Mouse (Mus musculus): ENCODE results near the gene Mkln1.

Mkln1 gene

DNA sequence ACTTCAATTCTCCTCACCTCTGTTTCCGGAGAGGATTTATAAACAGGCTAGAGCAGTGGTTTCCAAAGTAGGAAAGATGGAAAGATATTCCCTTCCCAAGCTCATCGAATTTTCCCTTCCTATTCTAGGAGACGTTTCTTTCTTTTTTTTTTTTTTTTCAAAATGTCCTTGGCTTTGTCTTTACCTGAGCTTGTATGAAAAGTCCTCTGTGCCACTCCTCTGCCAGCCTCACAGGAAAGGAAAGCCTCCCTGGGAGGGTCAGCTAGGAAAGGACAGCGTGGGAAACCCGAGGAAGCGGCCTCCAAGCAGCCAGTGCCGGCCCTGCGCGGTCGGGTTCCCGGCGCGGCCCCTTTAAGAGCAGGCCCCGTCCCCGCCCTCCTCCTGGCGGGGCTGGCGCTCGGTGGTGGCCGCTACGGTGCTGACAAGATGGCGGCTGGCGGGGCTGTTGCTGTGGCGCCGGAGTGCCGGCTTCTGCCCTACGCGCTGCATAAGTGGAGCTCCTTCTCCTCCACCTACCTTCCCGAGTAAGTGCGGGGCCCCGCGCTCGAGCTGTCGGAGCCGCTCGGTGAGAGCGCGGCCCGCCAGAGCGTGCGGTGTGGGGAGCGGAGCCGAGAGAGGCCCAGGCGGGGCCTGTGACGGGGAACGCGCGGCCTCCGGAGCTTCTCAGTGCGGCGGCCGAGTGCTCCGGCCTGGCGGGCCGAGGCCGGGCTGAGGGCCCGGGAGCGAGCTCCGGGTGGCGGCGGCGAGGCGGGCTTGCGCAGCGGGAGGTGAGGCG lies at the start of gene Mkln1:
Gene Mkln1 (plus strand): TSS at position 305 of the 775 bp plus-strand sequence.
- DNase-seq (ENCODE audit: low spot score): peak; percentile 81

DNA sequence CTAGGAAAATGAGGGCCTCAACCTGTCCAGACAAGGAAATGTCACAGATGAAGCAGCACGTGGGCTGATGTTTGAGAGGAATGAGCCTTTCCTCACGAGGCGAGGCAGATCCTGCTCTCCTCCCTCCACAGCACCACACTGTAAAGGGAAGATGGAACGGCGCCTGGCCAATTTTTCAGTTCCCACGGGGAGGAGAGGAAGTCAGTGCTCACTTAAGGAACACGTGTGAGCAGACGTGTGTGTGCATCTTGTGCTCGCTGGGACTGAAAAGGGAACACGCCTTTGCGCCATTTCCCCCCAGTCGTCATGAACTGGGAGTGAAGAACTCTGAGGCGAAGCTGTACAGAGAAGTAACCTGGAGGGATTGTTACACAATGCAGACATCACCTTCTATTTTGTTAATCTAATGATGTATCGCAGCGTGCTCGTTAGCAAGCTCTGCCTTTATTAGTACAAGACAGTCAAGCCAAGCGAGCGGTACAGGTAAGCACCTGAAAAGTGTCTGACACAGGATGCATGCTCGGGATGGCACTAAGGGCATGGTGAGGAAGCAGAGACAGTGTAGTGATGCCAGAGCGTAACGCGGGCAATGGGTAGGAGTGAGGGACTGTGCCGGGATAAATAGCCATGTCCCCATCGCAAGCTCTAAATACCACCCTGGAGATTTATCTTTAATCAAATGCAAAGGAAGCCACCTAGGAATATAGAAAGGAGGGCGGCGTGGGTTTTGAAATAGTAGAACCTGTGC lies 41.9 kb upstream of the Mkln1 start:
- DNase-seq (ENCODE audit: low spot score): no peak

DNA sequence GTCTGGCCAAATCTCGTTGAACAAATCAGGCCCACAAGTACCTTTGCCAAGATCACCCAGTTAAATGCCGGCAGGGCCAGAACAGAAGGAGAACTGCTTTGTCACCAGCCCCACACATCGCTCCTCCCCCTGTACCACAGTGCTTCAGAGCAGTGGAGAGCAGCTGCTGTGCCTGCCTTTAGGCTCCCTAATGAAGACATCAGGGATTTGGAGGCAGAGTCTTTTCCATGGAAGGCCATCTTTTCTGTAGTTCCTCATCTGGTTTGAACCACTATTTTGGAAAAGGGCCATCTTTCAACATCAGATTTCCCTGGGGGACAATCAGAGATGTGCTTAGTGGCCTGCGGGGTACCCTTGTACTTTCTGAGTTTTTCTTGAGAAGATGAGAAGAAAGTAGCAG lies 41.2 kb upstream of the Mkln1 start:
- no peak for DNase-seq (ENCODE audit: low spot score)

DNA sequence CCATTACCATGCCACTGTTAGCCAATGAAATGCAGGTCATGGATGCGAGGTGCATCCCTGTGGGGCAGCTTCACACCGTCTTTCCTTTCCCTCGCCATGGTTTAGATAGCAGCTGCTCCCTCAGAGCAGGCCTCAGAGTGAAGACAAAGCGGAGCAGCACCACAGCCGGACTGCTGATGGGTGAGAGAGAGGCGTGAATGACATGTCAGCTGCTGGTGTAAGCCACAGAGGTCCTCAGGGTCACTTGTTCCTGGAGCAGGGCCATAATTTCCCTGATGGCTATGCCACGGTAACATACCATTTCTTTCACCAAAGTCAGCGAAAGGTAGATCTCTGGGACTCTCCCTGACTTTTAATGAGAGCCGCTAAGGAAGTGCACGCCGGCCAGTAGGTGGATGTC lies 35.9 kb upstream of the Mkln1 start:
- no peak for DNase-seq (ENCODE audit: low spot score)

DNA sequence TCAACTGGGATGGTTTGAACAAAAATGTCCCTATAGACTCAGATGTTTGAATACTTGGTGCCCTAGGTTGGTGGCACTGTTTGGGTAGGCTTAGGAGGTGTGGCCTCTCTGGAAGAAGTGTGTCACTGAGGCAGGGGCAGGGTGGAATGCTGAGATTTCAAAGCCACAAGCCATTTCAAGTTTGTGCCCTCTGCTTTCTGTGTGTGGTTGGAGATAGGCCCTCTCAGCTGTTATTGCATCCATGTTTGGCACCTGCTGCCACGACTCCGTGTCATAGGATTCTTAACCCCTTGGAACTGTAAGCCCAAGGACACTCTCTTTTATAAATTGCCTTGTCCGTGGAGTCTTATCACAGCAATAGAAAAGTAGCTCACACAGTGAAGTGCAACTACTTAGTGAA lies 34.1 kb upstream of the Mkln1 start:
- DNase-seq (ENCODE audit: low spot score): no peak

DNA sequence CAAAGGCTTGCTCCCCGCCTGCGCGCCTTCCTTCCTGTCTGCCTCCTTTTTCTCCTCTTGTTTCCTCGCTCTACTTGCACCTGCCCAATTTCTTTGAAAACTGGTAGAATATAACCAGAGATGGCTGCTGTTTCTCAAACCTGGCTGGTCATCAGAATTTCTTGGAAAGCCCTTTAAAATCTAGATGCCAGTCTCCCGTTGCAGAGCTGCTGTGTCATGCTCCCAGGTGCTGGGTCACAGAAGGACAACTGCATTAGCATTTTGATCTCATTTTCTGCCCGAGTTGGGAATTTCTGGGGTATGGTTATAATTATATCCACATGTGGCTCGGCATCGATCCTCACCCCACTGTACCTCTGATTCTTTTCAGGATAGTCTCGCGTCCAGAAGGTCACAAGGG lies 30.6 kb upstream of the Mkln1 start:
- no peak for DNase-seq (ENCODE audit: low spot score)

DNA sequence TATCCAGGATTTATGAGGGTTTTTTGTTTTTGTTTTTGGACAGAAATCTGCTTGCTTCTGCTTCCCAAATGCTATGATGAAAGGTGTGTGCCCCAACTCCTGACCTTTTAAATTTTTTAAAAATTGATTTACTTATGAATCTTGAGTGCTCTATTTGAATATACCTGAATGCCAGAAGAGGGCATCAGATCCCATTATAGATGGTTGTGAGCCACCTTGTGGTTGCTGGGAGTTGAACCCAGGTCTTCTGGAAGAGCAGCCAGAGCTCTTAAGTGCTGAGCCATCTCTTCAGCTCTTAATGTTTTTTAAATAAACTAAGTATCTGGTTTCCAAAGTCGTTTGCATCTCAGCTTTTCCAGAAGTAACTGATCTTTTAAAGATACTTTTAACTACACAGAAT lies 30.0 kb upstream of the Mkln1 start:
- no peak for DNase-seq (ENCODE audit: low spot score)

DNA sequence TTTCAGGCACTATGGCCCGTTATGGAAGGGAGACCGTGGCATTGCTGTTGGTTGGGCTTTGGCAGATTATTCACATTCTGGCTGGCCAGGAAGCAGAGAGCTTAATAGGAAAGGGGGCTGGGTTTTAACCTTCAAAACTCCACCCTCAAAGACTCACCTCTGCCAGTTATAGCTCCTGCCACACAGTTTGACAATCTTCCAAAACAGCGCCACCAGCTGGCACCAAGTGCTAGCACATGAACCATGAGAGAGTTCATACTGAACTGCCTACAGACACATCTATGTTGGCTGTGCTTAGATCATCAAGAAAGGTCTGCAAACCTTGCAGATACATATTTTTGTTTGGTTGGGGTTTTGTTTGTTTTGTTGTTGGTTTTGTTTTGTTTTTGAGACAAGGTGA lies 28.7 kb upstream of the Mkln1 start:
- DNase-seq (ENCODE audit: low spot score): no peak

DNA sequence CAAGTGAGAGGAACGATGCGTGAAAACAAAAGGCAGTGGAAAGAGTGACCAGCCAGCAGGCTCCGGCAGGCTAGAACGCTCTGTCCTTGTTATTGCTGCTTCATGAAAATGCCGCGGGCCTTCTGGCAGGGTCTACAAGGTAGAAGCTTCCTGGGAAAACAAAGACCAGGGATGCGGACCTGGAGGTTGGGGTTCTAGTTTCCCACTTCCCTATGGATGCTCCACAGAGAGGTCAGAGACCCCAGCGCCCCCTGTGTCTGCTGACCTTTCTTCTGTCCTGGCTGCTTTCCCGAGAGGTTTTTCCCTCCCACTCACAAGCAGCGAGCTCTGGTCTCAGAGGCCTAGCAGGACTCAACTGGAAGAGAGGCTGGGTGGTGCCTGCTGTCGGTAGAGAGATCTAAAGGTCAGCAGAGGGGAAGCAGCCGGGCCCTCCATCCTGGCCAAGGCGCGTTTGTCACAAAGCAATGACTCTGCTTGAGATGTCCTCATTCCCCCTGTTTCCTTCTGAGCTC lies 27.9 kb upstream of the Mkln1 start:
- no peak for DNase-seq (ENCODE audit: low spot score)

DNA sequence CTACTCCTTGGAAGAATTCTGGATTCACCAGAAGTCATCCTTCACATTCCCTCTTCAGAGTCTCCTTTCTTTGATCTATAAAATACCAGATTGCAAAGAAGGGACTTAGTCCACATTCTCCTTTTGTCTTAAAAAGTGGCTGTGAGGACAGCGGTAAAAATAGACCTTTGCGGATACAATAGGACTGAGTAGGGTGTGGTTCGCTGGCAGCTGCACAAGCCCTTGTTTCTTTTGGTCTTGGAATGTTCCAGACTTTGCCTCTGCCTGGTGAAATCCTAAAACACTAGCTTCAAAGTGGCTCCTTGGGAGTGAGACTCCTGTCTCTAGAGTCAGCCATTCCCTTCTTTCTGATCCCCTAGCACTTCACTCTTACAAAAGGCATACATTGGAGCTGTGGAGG lies 27.4 kb upstream of the Mkln1 start:
- no peak for DNase-seq (ENCODE audit: low spot score)

DNA sequence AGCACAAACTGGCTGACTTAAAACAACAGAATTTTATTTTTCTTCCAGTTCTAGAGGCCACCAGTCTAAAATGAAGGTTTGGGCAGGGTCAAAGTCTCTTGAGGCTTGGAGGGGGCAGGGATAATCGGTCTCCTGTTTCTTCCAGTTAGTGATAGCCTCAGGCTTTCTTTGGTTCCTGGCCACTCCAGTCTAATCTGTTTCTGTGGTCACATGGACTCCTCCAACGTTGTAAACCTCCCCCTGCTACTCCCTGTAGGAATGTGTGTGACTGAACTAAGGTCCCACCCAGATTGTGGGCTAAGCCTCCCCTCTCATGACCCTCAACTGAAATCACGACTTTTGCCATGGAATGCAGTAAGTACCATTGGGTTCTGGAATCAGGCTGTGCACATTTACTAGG lies 25.9 kb upstream of the Mkln1 start:
- no peak for DNase-seq (ENCODE audit: low spot score)

DNA sequence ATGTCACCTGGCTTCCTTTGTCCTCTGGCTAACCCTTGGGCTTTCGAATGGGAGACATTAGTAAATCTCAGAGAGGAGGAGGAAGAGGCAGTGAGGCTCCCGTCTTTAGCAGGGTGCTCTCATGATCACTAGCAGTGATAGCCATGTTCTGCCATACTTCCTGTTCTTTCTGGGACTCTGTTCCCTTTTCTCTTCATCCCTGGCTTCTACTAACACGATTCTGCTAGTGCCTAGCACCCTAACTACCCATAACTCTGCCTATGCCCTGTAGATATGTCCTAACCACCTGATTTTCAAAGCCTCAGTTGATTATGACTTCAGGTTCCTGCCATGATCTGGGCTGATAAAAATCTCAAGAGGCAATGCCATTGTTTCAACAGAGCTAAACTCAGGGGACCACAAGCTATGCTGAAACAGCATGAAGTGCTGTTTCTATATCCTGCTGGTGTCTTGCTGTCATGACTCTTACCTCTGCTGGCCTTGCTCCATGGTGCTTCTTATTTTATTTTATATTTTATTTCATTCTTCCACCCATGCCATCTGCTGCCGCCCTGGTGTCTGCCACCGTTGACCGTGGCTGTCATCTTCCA lies 25.4 kb upstream of the Mkln1 start:
- DNase-seq (ENCODE audit: low spot score): no peak

DNA sequence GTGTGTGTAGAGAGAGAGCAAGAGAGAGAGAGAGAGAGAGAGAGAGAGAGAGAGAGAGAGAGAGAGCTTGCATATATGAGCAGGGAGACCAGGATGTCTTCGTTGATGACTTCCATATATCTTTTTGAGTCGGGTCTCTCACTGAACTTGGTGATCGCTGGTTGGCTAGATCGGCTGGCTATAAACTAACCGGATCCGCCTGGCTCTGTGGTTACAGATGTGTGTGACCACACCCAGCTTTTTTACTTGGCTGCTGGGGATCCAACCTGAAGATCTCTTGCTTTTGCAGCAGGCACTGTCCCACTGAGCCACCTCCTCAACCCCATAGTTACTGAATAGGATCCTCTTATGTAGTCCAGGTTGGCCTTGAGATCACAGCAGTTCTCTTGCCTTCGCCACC lies 15.5 kb upstream of the Mkln1 start:
- no peak for DNase-seq (ENCODE audit: low spot score)

DNA sequence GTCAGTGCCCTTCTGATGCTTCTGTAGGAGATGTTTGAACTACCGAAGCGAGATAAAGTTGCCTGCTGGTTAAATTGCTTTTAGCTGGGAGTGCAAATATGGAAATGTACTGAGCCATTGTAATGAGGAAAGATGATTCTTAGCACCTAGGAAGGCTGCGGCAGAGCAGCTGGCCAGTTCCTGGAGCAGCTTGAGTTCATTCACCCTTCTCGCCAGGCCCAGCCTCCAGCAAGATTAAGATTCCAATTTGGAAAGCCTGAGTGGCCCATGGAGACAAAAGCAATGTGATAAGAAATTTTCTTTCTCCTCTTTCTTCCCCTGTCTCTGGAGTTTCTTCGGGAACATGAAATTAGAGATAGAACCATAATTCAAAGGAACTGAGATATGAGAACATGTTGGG lies 13.7 kb upstream of the Mkln1 start:
- no peak for DNase-seq (ENCODE audit: low spot score)

DNA sequence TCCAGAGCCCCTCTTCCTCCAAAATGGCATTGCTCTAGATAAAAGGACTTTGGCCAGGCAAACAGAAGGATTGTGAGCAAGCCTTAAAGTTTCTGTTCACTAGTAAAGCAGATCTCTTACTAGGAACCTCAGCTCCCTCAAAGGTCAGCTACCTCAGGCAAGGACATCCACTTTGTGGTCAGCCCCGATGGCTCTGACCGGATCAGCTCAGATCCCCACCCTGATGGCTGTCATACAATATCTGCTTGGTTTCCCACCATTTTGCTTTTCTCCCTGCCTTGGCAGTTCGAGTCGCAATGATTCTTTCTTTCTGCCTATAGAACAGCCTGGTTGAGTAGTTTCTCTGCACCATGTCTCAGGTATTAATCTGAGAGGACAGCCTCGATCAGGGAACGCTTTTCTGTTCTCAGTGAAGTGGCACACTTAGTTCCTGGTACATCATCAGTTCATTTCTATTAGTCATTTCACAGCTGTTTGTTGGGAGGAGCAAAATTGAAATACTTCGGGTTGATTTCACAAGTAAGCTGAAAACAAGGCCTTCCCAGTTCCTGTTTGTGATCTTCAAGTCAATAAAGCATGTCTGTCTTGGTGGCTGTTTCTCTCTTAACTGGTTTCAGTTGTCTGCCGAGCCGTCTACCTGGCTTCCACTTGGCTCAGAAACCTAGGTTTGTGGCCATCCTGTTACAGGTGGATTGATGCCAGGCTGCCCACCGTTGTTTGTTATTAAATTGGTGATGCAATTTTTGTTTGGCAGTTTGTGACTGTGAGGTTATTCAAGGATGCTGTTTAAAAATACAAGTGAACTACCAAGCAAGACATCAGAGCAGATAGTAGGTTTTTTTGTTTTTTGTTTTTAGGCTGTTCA lies 13.0 kb upstream of the Mkln1 start:
- DNase-seq (ENCODE audit: low spot score): no peak

DNA sequence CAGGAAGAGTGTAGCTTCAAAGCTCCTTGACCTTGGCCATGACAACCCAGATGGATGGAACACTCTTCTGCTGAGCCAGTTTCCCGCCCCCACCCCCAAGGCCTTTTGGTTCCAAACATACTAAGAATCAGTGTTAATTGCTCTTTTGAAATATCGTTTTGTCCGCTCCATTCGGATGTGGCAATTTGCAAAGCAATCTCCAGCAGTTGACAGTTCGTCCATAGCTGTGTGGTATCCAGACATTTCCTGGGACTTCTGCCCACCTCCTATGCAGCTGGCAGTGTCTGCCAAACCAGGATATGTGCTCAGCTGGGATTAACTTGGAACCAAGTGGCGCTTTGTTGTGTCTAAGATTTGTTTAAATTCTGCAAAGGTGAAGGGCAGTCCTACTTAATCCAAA lies 8.8 kb upstream of the Mkln1 start:
- no peak for DNase-seq (ENCODE audit: low spot score)

DNA sequence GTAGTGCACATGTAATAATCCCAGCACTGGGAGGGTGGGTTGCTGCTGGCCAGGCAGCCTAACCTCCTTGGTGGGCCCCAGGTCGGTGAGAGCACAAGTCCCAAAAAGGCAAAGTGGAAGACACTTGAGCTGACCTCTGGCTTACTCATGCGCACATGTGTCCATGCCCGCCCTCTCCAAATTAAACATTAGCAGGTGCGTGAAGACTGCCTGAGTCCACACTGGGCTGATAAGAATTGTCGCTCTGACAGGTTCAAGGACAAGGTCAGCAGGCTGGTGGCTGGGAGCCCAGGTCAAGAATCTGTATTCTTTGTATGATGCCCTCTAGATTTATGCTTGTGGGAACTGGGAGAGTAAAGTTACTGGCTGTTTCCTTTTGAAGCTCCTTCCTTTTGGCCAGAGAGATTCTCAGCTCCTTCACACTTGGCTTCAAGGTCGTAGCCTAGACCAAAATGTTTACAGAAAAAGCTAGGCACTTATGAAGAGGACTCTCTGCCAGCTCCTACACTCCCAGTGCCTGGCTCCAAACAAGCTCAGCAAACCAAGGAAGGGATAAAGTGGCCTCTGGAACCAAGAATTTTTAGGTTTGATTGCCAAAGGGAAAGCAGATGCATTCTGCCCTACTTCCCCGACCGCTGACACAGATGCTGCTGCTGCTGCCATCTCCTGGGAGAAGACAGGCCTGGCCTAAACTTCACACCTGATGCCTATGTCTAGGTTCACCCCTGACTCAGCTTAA lies 8.1 kb upstream of the Mkln1 start:
- no peak for DNase-seq (ENCODE audit: low spot score)

DNA sequence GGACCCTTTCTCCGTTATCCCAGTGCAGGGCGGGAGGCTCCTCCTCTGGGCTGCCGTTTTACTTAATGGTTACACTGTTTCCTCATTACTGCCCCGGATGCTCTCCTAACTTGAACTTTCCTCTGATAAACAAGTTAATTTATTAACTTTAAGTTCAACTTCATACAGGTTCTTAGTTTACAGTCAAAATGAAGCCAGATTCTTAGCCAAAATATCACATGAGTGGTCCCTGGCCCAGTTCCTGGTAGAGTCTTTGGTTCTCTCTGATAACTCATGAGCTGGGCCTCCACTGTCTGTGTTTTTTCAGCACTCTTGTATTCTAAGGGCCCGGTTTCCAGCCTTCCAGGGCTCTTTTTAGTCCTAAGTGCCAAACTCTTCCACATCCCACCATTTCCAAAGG lies 5.7 kb upstream of the Mkln1 start:
- DNase-seq (ENCODE audit: low spot score): no peak

DNA sequence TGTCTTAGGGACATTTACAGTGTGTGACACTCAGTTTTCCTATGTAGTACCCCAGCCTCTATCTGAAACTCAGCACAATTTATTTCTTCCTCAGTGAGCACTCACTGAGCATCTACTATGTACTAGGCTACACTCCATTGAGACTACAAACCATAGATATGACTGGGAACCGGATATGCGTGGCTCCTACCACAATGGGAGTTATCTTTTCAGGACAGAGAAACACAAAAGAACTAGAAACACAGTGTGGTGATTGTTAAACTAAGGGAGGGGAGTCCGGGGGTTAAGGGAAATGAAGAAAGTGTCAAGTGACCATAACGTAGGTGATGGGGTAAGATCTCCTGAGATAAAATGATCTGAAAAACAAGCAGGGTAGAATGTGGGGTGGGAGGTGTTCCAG lies 2.4 kb upstream of the Mkln1 start:
- no peak for DNase-seq (ENCODE audit: low spot score)

DNA sequence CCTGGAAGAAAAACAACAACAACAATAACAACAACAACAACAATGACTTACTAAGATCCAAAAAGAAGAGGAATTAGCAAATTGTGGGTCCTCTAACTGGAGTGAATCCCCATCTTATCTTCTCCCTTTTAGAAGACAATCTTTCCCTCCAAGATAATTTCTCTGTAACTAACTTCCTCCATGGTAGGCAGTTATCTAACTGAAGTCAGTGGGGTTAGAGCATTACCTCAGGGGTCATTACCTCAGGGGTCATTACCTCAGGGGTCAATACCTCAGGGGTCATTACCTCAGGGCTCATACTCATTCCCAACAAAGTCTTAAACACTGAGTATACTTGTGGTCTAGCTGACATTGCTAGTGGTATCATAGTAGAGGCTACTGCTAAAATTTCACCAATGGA lies 1.2 kb upstream of the Mkln1 start:
- no peak for DNase-seq (ENCODE audit: low spot score)

DNA sequence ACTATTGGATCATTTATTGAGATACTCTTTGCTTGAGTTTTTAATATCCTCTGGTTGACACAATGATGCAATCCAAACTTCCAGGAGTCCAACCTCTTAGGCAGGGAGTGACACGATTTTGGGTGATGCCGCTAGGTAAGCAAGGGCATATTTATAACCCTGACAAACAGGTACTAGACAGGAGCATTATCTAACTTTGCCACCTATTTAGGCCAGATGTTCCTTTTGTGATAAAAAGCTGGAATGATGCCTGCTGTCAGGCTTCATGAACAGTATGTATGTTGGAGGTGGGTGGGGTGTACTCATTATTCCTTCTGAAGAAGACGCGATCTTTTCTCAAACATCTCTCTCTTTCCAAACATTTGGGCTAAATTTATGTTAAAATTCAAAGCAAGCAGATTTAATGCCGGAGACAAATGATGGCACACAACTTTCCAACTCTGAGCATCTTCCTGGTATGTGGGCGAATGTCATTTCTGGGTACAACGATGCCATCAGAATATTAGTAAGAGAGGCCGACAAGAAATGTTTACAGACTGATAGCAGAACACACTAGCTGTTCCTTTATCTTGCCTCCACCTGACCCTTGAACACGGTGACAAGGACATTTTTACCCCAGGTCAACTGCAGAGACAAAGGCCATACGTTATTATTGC lies 632 bp upstream of the Mkln1 start:
- peak; percentile 19 for DNase-seq (ENCODE audit: low spot score)

All from spleen, adult 12 weeks (tissue).